In the genomic region with DNA sequence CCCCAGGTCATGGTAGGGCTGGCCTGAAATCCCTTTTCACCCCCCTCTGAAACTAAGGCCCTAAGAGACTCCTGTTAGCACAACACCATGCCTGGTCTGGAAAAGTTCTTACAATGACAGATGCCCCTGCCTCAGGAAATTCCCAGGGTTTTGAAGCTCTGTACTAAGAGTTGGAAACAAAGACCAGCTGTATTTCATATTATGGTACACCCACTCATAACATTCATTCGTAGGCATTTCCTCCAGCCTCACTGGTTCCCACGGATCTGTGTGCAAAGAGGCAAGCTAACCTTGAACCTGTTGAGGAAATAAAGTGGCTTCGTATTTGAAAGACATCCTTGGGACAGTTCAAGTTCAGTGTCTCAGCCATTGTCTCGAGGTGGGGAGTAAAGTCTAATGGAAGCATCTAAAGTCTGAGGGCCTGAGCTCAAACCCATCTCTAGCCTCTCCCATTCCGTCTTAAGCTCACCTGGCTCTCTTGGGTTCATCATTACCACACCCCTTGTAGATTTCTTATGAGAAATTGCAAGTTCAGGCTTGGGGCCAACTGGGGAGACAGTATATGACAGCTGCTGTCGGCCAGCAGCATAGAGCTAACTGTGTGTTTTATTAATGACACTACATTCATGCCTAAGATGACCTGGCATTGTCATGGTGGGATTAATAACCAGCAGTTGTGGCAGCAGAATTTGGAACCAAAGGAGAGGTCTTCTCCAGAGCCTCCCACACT, we compare ENCODE assay signal across 14 mouse cellular contexts. TPM values are rescaled to one million over a fixed set of nuclear protein-coding genes. Genes with fewer than 3 reads are reported as not detected.
DNase-seq lines count a peak whose midpoint lies in the region; ATAC-seq and TF ChIP-seq lines count a peak whose summit lies in the region.
"Had no signal": no experiment of that assay in that cellular context is flagged by ENCODE, and none has a peak within 500 bp of the region (broad histone marks: within the 10 kb centered on the region; RNA-seq: fewer than 3 reads in every experiment).

No protein-coding gene starts in this region.

- peaks cover 51% of the 10 kb centered on the region for H3K36me3 ChIP-seq in heart, adult 2 months (ENCODE audit: control insufficient read depth, insufficient read depth, low read length)
- H3K36me3 ChIP-seq in heart, embryonic 10.5 days, result peaks cover 11% of the 10 kb centered on the region; the same call in 1 of the 2 replicates
- H3K36me3 ChIP-seq in lung, embryonic 14.5 days (ENCODE audit: insufficient read depth), result peaks cover 12% of the 10 kb centered on the region
- peaks cover 7% of the 10 kb centered on the region; the same call in 1 of the 2 replicates for H3K36me3 ChIP-seq in limb, embryonic 15.5 days
- H3K36me3 ChIP-seq: midbrain, embryonic 15.5 days had no signal

- TF ChIP-seq EP300 in heart, adult 2 months (IDR thresholded peaks at IDR 0.05; ENCODE audit: insufficient read depth, low read depth, low read length), result no peak

- H3K9ac ChIP-seq in heart, adult 2 months (ENCODE audit: low read depth, low read length), result no peak overlapping the region
- no peak overlapping the region for H3K9ac ChIP-seq in lung, embryonic 14.5 days
- no peak overlapping the region for H3K9ac ChIP-seq in limb, embryonic 15.5 days
- H3K9ac ChIP-seq: liver, postnatal 0 days; midbrain, embryonic 15.5 days had no signal

- H3K27ac ChIP-seq in heart, adult 2 months, result peak overlapping the region; percentile 86
- no peak overlapping the region for H3K27ac ChIP-seq in heart, embryonic 10.5 days
- H3K27ac ChIP-seq in lung, embryonic 14.5 days (ENCODE audit: low read depth), result peak overlapping the region; percentile 81
- H3K27ac ChIP-seq in limb, embryonic 15.5 days, result peak overlapping the region; percentile 72
- H3K27ac ChIP-seq: midbrain, embryonic 15.5 days had no signal

- H3K4me3 ChIP-seq in heart, adult 2 months, result no peak overlapping the region
- H3K4me3 ChIP-seq in heart, embryonic 10.5 days, result no peak overlapping the region
- no peak overlapping the region for H3K4me3 ChIP-seq in lung, embryonic 14.5 days (ENCODE audit: low read depth, low read length)
- no peak overlapping the region for H3K4me3 ChIP-seq in limb, embryonic 15.5 days
- H3K4me3 ChIP-seq: erythroblast, embryonic 14.5 days; midbrain, embryonic 15.5 days had no signal

- intact Hi-C loops in heart, adult 2 months (cut with DNase I), result no loop called here

- peak; percentile 50 for ATAC-seq in lung, embryonic 14.5 days (ENCODE audit: insufficient read depth)
- ATAC-seq in limb, embryonic 15.5 days (ENCODE audit: insufficient number of reproducible peaks, low FRiP score, low TSS enrichment, low read depth), result no peak
- ATAC-seq: liver, postnatal 0 days; midbrain, embryonic 15.5 days had no signal

- WGBS in heart, adult 2 months, result 42% methylated on average over 6 of the region's 6 CpGs
- WGBS in heart, embryonic 10.5 days, result 69% methylated on average over 6 of the region's 6 CpGs
- WGBS in lung, embryonic 14.5 days, result 52% methylated on average over 6 of the region's 6 CpGs
- 60% methylated on average over 6 of the region's 6 CpGs for WGBS in limb, embryonic 15.5 days

- H3K27me3 ChIP-seq in heart, adult 2 months (ENCODE audit: control insufficient read depth, insufficient read depth, low read length), result no peaks in the 10 kb centered on the region
- H3K27me3 ChIP-seq in heart, embryonic 10.5 days (ENCODE audit: insufficient read depth, poor library complexity, severe bottlenecking), result no peaks in the 10 kb centered on the region
- no peaks in the 10 kb centered on the region for H3K27me3 ChIP-seq in lung, embryonic 14.5 days (ENCODE audit: insufficient read depth, low read length)
- H3K27me3 ChIP-seq in limb, embryonic 15.5 days, result no peaks in the 10 kb centered on the region
- H3K27me3 ChIP-seq: midbrain, embryonic 15.5 days had no signal

- H3K9me3 ChIP-seq in heart, embryonic 10.5 days, result no peaks in the 10 kb centered on the region
- no peaks in the 10 kb centered on the region for H3K9me3 ChIP-seq in lung, embryonic 14.5 days (ENCODE audit: low read depth, low read length)
- H3K9me3 ChIP-seq in limb, embryonic 15.5 days, result no peaks in the 10 kb centered on the region
- H3K9me3 ChIP-seq: midbrain, embryonic 15.5 days had no signal

- peaks cover 47% of the 10 kb centered on the region for H3K4me1 ChIP-seq in heart, adult 2 months (ENCODE audit: control insufficient read depth, insufficient read depth, low read length)
- H3K4me1 ChIP-seq in heart, embryonic 10.5 days, result peaks cover 11% of the 10 kb centered on the region; the same call in 1 of the 2 replicates
- H3K4me1 ChIP-seq in lung, embryonic 14.5 days (ENCODE audit: insufficient read depth), result peaks cover 17% of the 10 kb centered on the region
- H3K4me1 ChIP-seq in limb, embryonic 15.5 days, result peaks cover 28% of the 10 kb centered on the region
- H3K4me1 ChIP-seq: midbrain, embryonic 15.5 days had no signal

- TF ChIP-seq CTCF in heart, adult 2 months (IDR thresholded peaks at IDR 0.05), result no peak
- TF ChIP-seq CTCF in lung, embryonic 14.5 days (IDR thresholded peaks at IDR 0.05; ENCODE audit: low read depth), result no peak

- TF ChIP-seq POLR2A in heart, adult 2 months (IDR thresholded peaks at IDR 0.05; ENCODE audit: insufficient read depth, low read depth, low read length), result no peak

- no peaks in the 10 kb centered on the region; the same call in 1 of the 2 replicates for H3K79me2 ChIP-seq in heart, adult 2 months (replicated peaks; ENCODE audit: control insufficient read depth, insufficient read depth, low read length)

- no peak for DNase-seq in heart, adult 2 months
- no peak for DNase-seq in heart, embryonic 10.5 days (ENCODE audit: low spot score)
- peak; percentile 71 for DNase-seq in lung, embryonic 14.5 days
- DNase-seq in lung, postnatal 4 days, result no peak
- peak; percentile 63 for DNase-seq in gonadal fat pad, adult 2 months (ENCODE audit: low read depth)
- DNase-seq in cerebellum, postnatal 4 days (ENCODE audit: low spot score in 2 of 2), result no peak
- no peak for DNase-seq in cerebellum, adult 9-11 months
- DNase-seq: adrenal gland, postnatal 25 days; layer of hippocampus, adult 9-11 months; liver, postnatal 0 days; thymus, postnatal 4 days had no signal

- H3K4me2 ChIP-seq in lung, embryonic 14.5 days, result no peak overlapping the region
- no peak overlapping the region for H3K4me2 ChIP-seq in limb, embryonic 15.5 days
- H3K4me2 ChIP-seq: midbrain, embryonic 15.5 days had no signal

RNA-seq across cellular contexts. Expression of a gene that starts 41.5 kb away (rescaled TPM):
- 10 to 100 TPM; 14.7 to 25.3 TPM for total RNA-seq in heart, adult 2 months (2021)
- polyA plus RNA-seq in heart, adult 2 months (2012; rRNA removed), result 6.1 and 10.3 TPM in 2 replicates
- polyA plus RNA-seq in heart, embryonic 10.5 days (2016; fragmentation: Nextera tagmentation; extraction: Ambion mirVana), result 8.9 and 9.0 TPM in 2 replicates
- polyA plus RNA-seq in lung, embryonic 14.5 days (2014; fragmentation: Nextera tagmentation; extraction: Ambion mirVana), result 14.3 and 15.4 TPM in 2 replicates
- polyA plus RNA-seq in gonadal fat pad, adult 2 months (2012; rRNA removed), result 6.9 and 11.2 TPM in 2 replicates
- 9.3 and 10.5 TPM in 2 replicates for polyA plus RNA-seq in limb, embryonic 15.5 days (2015; fragmentation: Nextera tagmentation; extraction: Ambion mirVana)

Comparison
In these comparisons a context has a peak if more than half of its experiments do, and no peak if none do; other contexts are left out.
1. DNase-seq: peak in lung, embryonic 14.5 days (single experiment) and gonadal fat pad, adult 2 months (single experiment); none in heart, adult 2 months (0 of 2), heart, embryonic 10.5 days (single experiment), lung, postnatal 4 days (0 of 2), cerebellum, postnatal 4 days (0 of 2) and cerebellum, adult 9-11 months (single experiment).